Mouse (Mus musculus): ENCODE measurements around the gene Cnnm4. TPM values are rescaled to one million over a fixed set of nuclear protein-coding genes. Genes with fewer than 3 reads are reported as not detected.
A peak's percentile ranks its signal among the peaks of the same experiment; 100 is the strongest.

Gene Cnnm4
- polyA plus RNA-seq, 1 experiment: 21.6 TPM

DNA sequence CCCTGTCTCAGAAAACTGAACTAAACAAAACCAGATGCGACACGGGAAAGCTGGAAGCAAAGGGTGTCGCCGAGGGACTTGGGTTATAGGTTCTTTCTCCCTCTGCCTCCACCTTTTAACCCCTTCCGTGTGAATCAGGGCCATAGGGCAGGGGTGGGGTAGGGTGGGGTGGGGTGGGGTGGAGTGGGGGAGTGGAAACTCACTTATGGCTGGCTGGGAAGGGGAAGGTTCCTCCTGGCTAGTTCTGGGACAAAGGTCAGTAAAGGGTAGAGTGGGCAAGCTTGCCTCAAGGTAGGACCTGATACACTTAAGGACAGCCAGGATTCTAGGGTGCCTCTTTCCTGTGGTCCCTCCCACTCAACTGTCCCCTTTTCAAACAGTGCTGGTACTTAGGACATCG, 21.9 kb downstream of the Cnnm4 start:
- no peaks in the 10 kb centered on the region for H3K27me3 ChIP-seq (ENCODE audit: control insufficient read depth, insufficient read depth, insufficient read length)
- TF ChIP-seq USF1 (IDR thresholded peaks at IDR 0.05; ENCODE audit: low read depth) (no peak), CEBPB (IDR thresholded peaks at IDR 0.05; ENCODE audit: insufficient read depth, poor library complexity, severe bottlenecking) (no peak), MYOG (IDR thresholded peaks at IDR 0.05; ENCODE audit: control insufficient read depth in 1 of 3, insufficient read depth in 1 of 3, insufficient read length in 2 of 3, low read depth in 2 of 3) (no peak), TCF3 (IDR thresholded peaks at IDR 0.05; ENCODE audit: insufficient read length, low read depth) (no peak), SRF (IDR thresholded peaks at IDR 0.05; ENCODE audit: control insufficient read depth, insufficient read length, low read depth) (no peak), E2F4 (IDR thresholded peaks at IDR 0.05; ENCODE audit: insufficient read depth) (no peak), REST (IDR thresholded peaks at IDR 0.05; ENCODE audit: insufficient read depth, insufficient read length) (no peak), POLR2AphosphoS2 (IDR thresholded peaks at IDR 0.05; ENCODE audit: insufficient read length, low read depth) (no peak), MAX (IDR thresholded peaks at IDR 0.05; ENCODE audit: low read depth) (no peak), MYOD1 (IDR thresholded peaks at IDR 0.05; ENCODE audit: control insufficient read depth in 1 of 3, insufficient read length in 2 of 3, low read depth in 2 of 3) (no peak)

DNA sequence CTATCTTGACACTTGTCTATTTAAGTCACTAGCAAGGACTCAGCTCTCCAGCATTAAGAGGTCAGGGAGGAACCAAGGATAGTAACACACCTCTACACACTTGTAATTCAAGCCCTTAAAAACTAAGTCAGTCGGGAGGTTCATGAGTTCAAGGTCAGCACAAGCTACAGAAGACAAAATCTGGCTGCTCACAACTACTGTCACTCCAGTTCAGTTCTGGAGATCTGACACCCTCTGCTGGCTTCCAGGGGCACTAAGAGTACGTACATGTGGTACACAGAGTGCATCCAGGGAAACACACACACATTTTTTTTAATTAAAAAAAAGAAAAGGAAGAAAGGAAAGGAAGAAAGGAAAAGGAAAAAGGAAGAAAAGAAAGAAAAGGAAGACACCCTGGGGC, 25.3 kb downstream of the Cnnm4 start:
- TF ChIP-seq SRF (IDR thresholded peaks at IDR 0.05; ENCODE audit: control insufficient read depth, insufficient read length, low read depth) (no peak), USF1 (IDR thresholded peaks at IDR 0.05; ENCODE audit: low read depth) (no peak), TCF3 (IDR thresholded peaks at IDR 0.05; ENCODE audit: insufficient read length, low read depth) (no peak), TCF12 (IDR thresholded peaks at IDR 0.05; ENCODE audit: insufficient read depth, poor library complexity, severe bottlenecking) (no peak), CEBPB (IDR thresholded peaks at IDR 0.05; ENCODE audit: insufficient read depth, poor library complexity, severe bottlenecking) (no peak), POLR2A (IDR thresholded peaks at IDR 0.05; ENCODE audit: insufficient read length, low read depth) (no peak), POLR2AphosphoS2 (IDR thresholded peaks at IDR 0.05; ENCODE audit: insufficient read length, low read depth) (no peak), E2F4 (IDR thresholded peaks at IDR 0.05; ENCODE audit: insufficient read depth) (no peak), REST (IDR thresholded peaks at IDR 0.05; ENCODE audit: insufficient read depth, insufficient read length) (no peak), MAX (IDR thresholded peaks at IDR 0.05; ENCODE audit: low read depth) (no peak), MYOG (IDR thresholded peaks at IDR 0.05; ENCODE audit: control insufficient read depth in 1 of 3, insufficient read depth in 1 of 3, insufficient read length in 2 of 3, low read depth in 2 of 3) (no peak), MYOD1 (IDR thresholded peaks at IDR 0.05; ENCODE audit: control insufficient read depth in 1 of 3, insufficient read length in 2 of 3, low read depth in 2 of 3) (no peak)
- peaks cover 11% of the 10 kb centered on the region for H3K36me3 ChIP-seq (ENCODE audit: control insufficient read depth, insufficient read depth)

More for the DNA sequence above, 21.9 kb downstream of the Cnnm4 start:
- Histone ChIP-seq H3K36me3 (ENCODE audit: control insufficient read depth, insufficient read depth) (no peaks in the 10 kb centered on the region), H3ac (ENCODE audit: control insufficient read depth, insufficient read length) (no peak overlapping the region), H3K4me2 (ENCODE audit: low read depth) (no peak overlapping the region), H3K4me3 (no peak overlapping the region), H3K79me2 (ENCODE audit: control insufficient read depth, insufficient read depth) (peaks cover 35% of the 10 kb centered on the region)

DNA sequence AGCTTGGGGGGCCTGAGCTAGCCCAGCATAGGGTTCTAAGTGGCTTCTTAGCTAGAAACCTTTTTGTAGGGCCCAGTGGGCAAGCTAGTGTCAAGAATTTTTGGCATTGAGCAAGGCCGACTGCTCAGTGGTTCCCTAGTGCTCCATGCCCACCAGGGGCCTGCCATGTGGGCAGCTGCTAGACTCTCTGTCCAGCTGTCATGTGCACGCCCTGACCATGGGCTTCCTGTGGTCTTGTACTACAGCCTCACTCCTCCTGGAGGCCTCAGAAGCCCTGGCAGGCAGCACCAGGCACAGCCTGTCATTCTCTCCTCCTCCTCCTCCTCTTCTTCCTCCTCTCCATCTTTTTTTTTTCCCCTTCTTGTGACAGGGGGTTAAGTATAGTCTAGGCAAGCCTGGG, 25.9 kb downstream of the Cnnm4 start:
- no peak overlapping the region for H3ac ChIP-seq (ENCODE audit: control insufficient read depth, insufficient read length)
- no peaks in the 10 kb centered on the region for H3K27me3 ChIP-seq (ENCODE audit: control insufficient read depth, insufficient read depth, insufficient read length)
- peaks cover 17% of the 10 kb centered on the region for H3K79me2 ChIP-seq (ENCODE audit: control insufficient read depth, insufficient read depth)
- no peak overlapping the region for H3K4me3 ChIP-seq
- H3K4me2 ChIP-seq (ENCODE audit: low read depth): peak overlapping the region; percentile 22
- H3K36me3 ChIP-seq (ENCODE audit: control insufficient read depth, insufficient read depth): peaks cover 14% of the 10 kb centered on the region
- TF ChIP-seq TCF12 (IDR thresholded peaks at IDR 0.05; ENCODE audit: insufficient read depth, poor library complexity, severe bottlenecking) (peak; percentile 85), SRF (IDR thresholded peaks at IDR 0.05; ENCODE audit: control insufficient read depth, insufficient read length, low read depth) (no peak), POLR2A (IDR thresholded peaks at IDR 0.05; ENCODE audit: insufficient read length, low read depth) (no peak), TCF3 (IDR thresholded peaks at IDR 0.05; ENCODE audit: insufficient read length, low read depth) (peak; percentile 92), MYOD1 (IDR thresholded peaks at IDR 0.05; ENCODE audit: control insufficient read depth in 1 of 3, insufficient read length in 2 of 3, low read depth in 2 of 3) (peak; percentile 62 to 98 (median 95)), USF1 (IDR thresholded peaks at IDR 0.05; ENCODE audit: low read depth) (no peak), REST (IDR thresholded peaks at IDR 0.05; ENCODE audit: insufficient read depth, insufficient read length) (no peak), POLR2AphosphoS2 (IDR thresholded peaks at IDR 0.05; ENCODE audit: insufficient read length, low read depth) (no peak), MYOG (IDR thresholded peaks at IDR 0.05; ENCODE audit: control insufficient read depth in 1 of 3, insufficient read depth in 1 of 3, insufficient read length in 2 of 3, low read depth in 2 of 3) (peak; percentile 93 to 99 (median 99)), MAX (IDR thresholded peaks at IDR 0.05; ENCODE audit: low read depth) (no peak), CEBPB (IDR thresholded peaks at IDR 0.05; ENCODE audit: insufficient read depth, poor library complexity, severe bottlenecking) (no peak)

More for the DNA sequence above, 25.3 kb downstream of the Cnnm4 start:
- no peak overlapping the region for H3K4me3 ChIP-seq
- H3K79me2 ChIP-seq (ENCODE audit: control insufficient read depth, insufficient read depth): peaks cover 19% of the 10 kb centered on the region
- H3ac ChIP-seq (ENCODE audit: control insufficient read depth, insufficient read length): no peak overlapping the region
- peak overlapping the region; percentile 22 for H3K4me2 ChIP-seq (ENCODE audit: low read depth)
- H3K27me3 ChIP-seq (ENCODE audit: control insufficient read depth, insufficient read depth, insufficient read length): no peaks in the 10 kb centered on the region

DNA sequence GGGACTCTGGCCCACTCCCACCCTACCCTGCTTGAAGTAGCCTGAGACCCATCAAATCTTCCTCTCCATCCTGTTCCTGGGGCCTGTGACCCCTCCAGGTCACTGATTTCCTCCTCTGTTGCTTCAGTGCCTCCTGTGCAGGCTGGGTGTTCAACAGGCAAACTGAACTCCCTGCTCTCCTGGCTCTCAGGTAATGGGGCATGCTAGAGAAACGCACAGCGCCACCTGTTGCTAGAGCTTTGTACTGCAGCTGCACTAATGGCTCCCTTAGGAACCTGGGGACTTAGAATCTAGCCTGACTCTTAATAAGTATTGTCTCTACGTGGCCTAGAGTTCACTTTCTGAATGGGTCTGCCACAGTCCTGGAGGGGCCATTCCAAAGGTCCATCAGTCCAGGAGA, 29.8 kb downstream of the Cnnm4 start:
- H3K4me3 ChIP-seq: no peak overlapping the region
- H3K4me2 ChIP-seq (ENCODE audit: low read depth): no peak overlapping the region
- no peak for TF ChIP-seq TCF3 (IDR thresholded peaks at IDR 0.05; ENCODE audit: insufficient read length, low read depth)
- TF ChIP-seq E2F4 (IDR thresholded peaks at IDR 0.05; ENCODE audit: insufficient read depth): no peak
- no peak for TF ChIP-seq SRF (IDR thresholded peaks at IDR 0.05; ENCODE audit: control insufficient read depth, insufficient read length, low read depth)
- no peak for TF ChIP-seq POLR2AphosphoS2 (IDR thresholded peaks at IDR 0.05; ENCODE audit: insufficient read length, low read depth)
- TF ChIP-seq MYOD1 (IDR thresholded peaks at IDR 0.05; ENCODE audit: control insufficient read depth in 1 of 3, insufficient read length in 2 of 3, low read depth in 2 of 3): no peak
- TF ChIP-seq TCF12 (IDR thresholded peaks at IDR 0.05; ENCODE audit: insufficient read depth, poor library complexity, severe bottlenecking): no peak
- no peak for TF ChIP-seq CEBPB (IDR thresholded peaks at IDR 0.05; ENCODE audit: insufficient read depth, poor library complexity, severe bottlenecking)
- no peak for TF ChIP-seq USF1 (IDR thresholded peaks at IDR 0.05; ENCODE audit: low read depth)
- TF ChIP-seq MAX (IDR thresholded peaks at IDR 0.05; ENCODE audit: low read depth): no peak
- no peak for TF ChIP-seq MYOG (IDR thresholded peaks at IDR 0.05; ENCODE audit: control insufficient read depth in 1 of 3, insufficient read depth in 1 of 3, insufficient read length in 2 of 3, low read depth in 2 of 3)
- no peak for TF ChIP-seq POLR2A (IDR thresholded peaks at IDR 0.05; ENCODE audit: insufficient read length, low read depth)
- no peak for TF ChIP-seq REST (IDR thresholded peaks at IDR 0.05; ENCODE audit: insufficient read depth, insufficient read length)
- no peak overlapping the region for H3ac ChIP-seq (ENCODE audit: control insufficient read depth, insufficient read length)
- peaks cover 21% of the 10 kb centered on the region for H3K36me3 ChIP-seq (ENCODE audit: control insufficient read depth, insufficient read depth)
- no peaks in the 10 kb centered on the region for H3K79me2 ChIP-seq (ENCODE audit: control insufficient read depth, insufficient read depth)
- no peaks in the 10 kb centered on the region for H3K27me3 ChIP-seq (ENCODE audit: control insufficient read depth, insufficient read depth, insufficient read length)

All from myocyte (in vitro differentiated cells).